Mouse (Mus musculus) left cerebral cortex, postnatal 36 days (tissue): ENCODE measurements at regions not wholly inside any gene's neighbourhood (a gene's known extent, or its start where the extent isn't known, plus 50 kb on each side); places are given as distances from the start of the nearest gene placed in this dataset. TPM values are rescaled to one million over a fixed set of nuclear protein-coding genes. Genes with fewer than 3 reads are reported as not detected.

Experiments used
- microRNA-seq: library from miRNA; unstranded; fragments of <30 nt; microRNA quantifications from one replicate; pipeline ENCODE4 v1.2.0, GENCODE M21; 2022

Small RNA genes lying in the stretch of these regions (microRNA-seq; reads per million reads assigned to microRNA genes)
- not detected for gene Gm27682
